ENCODE assay signal across 10 mouse cellular contexts in genomic region chr5:68112430-68113036, GRCm38 (mm10).
DNase-seq lines count a peak whose midpoint lies in the region; TF ChIP-seq lines count a peak whose summit lies in the region.
"Had no signal": no experiment of that assay in that cellular context is flagged by ENCODE, and none has a peak within 500 bp of the region (broad histone marks: within the 10 kb centered on the region; RNA-seq: fewer than 3 reads in every experiment).

No protein-coding gene starts in this region.

- no peak overlapping the region for H3K27ac ChIP-seq in gastrocnemius, adult 2 months
- H3K27ac ChIP-seq: heart, embryonic 13.5 days; liver, embryonic 13.5 days had no signal

- TF ChIP-seq CTCF in gastrocnemius, adult 2 months (IDR thresholded peaks at IDR 0.05) = peak; percentile 30; the same call in 1 of the 2 replicates

- intact Hi-C loops in gastrocnemius, adult 2 months (cut with DNase I) = loop anchor here (10.0 kb wide), 1 partner anchor 358 kb away; no protein-coding TSS in a partner anchor

- DNase-seq in gastrocnemius, adult 2 months = no peak
- no peak for DNase-seq in gastrocnemius, adult 8-10 months (ENCODE audit: low spot score in 2 of 2)
- peak; percentile 55 for DNase-seq in 416B (ENCODE audit: low read depth)
- peak; percentile 50 to 51 for DNase-seq in cerebellum, postnatal 25 days
- DNase-seq in layer of hippocampus, postnatal 36 days = peak; percentile 32 to 38
- DNase-seq in urinary bladder, adult 18-20 months (ENCODE audit: low spot score in 2 of 2) = no peak
- DNase-seq in thymus, postnatal 0 days (ENCODE audit: low spot score) = no peak
- DNase-seq in ovary, postnatal 14 days (ENCODE audit: low spot score) = no peak
- DNase-seq: liver, embryonic 13.5 days had no signal

- H3K4me3 ChIP-seq in gastrocnemius, adult 2 months = no peak overlapping the region
- H3K4me3 ChIP-seq: heart, embryonic 13.5 days; liver, embryonic 13.5 days had no signal

Comparison
In these comparisons a context has a peak if more than half of its experiments do, and no peak if none do; other contexts are left out.
1. DNase-seq: peak in 416B (single experiment), cerebellum, postnatal 25 days (2 of 2) and layer of hippocampus, postnatal 36 days (2 of 2); none in gastrocnemius, adult 2 months (single experiment), gastrocnemius, adult 8-10 months (0 of 2), urinary bladder, adult 18-20 months (0 of 2), thymus, postnatal 0 days (single experiment) and ovary, postnatal 14 days (single experiment).